Mouse (Mus musculus) liver (tissue): ENCODE data around the gene Mageb18.
"Not testable (repeated sequence)": the region's sequence is repeated elsewhere in the genome, so short reads cannot be mapped to it uniquely, and the experiment has no call there.

Source experiments
- DNase-seq: peaks from one replicate; pipeline ENCODE4 v3.0.0-alpha.2; 2020; ENCODE audit warnings: mixed read lengths

Gene Mageb18

DNA sequence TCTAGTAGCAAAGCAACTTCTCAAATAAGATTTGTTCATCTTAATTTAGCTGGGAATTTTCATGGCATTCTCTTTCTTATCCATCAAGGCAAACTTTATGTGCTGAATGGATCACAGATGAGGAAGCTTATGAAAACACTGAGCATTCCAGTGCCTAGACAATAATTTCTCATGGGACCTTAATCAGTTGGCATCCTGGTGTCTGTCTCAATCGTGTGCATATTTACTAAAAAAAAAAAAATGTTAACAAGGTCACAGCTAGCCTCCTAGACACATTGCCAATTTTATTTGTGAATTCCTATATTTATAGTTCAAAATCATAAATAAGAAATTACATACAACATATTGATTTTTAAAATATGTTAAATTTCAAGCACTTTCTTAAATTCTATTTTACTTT lies at the start of gene Mageb18:
Mageb18 (minus strand) TSS at position 101 of the 400 bp plus-strand sequence.
- no peak for DNase-seq

DNA sequence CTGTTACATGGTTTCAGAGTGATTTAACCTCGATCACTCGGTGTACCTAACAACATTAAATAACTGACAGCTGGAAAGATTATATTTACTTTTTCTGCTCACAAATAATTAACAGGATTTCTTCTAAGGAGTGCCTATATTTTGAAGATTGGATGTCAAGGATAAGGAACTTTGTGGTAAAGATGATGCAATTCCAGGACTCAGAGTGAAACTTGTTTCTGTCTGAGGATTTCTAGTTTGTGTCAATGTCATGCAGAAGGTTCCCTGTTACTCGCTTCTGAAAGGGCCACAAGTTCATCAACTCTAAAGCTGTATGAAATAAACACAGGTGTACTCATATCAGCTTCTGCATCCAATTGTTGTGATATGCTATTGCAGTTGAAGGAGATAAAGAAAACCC lies 13.4 kb upstream of the Mageb18 start:
- no peak for DNase-seq

DNA sequence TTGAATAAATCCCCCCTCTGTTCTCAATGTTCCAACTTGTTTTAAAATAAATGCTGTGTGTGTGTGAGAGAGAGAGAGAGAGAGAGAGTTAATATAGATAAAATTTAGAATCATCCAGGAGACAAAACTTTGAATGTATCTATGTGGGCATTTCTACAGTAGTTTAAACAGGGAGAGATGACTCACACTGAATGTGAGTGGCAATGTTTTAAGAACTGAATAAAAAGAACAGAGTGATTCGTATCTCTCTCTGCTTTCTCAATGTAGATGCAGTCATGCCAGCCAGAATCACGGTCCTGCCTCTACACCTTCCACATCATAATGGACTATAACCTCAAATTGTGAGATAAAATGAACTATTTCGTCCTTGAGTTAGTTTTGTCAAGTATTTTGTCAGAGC lies 11.1 kb upstream of the Mageb18 start:
- DNase-seq, result no peak

DNA sequence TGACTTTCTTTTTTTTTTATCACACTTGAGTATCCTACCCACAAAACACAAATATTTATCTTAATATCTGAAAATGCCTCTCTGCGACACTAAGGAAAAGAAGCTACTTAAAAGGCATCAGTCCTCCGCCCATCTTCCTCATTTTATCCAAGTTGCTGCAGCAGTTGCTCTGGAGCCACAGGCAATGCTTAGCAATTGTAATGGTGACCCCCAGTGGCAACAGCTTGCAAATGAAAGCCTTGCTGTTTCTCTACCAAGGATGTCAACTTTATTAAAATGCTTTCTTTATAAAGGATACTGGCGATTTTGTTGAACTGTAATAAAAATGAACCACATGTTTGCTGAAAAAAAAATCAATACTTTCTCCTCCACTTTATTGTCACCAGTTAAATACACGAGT lies 2.0 kb downstream of the Mageb18 start:
- DNase-seq, result no peak

DNA sequence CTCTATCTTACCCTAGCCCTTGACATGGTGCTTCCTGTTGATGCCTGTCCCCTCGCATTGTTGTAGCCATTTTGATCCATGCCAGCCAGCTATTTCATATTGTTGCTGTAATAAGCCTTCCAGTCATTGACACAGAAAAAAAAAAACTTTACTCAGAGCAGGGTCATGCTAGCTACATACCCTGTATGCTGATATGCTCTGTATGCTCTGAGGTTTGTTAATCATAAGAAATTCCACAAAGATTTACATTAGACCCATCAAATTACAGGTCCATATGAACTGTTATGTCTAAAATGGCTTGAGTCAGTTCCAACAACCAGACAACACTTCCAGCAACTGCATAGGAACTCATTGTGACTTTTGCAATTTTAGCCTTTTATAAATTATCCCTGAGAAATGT lies 71.5 kb downstream of the Mageb18 start:
- no peak for DNase-seq

DNA sequence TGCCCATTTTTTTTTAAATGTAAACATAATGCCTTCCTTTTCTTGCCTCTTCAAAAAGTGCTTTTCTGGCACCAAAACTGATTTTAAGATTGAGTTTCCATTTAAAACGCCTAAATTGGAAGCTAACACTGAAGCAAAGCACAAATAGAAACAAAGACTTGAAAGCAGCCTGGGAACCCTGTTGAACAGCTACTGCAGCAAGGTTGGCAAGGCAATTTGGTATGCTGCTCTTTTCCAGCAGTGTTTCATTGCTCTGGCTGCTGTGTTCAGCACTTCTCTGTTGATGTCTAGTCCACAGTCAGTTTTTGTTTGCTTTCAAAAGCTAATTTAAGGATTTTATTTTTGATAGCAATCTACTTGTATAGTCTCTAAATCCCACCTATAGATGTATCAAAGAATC lies 101.1 kb downstream of the Mageb18 start:
- DNase-seq, result no peak

DNA sequence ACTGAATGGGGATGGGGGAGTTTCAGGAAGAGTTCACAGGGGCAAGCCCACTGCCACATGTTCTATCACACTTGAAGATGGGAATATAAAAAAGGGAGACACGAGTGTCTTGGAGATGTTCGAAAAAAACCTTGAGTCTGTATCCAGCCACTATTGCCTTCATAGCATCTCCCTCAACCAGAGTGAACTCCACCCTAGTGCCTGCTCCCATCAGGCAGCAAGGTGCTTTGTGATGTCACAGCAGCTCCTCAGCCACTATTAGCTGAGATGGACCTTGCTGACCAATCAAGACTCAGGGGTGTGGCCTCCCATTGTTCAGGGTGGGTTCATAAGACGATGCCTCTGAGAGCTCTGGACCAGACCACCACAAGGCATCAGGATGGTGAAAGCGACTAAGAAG lies 109.7 kb downstream of the Mageb18 start, which contains the start of gene Gm5941:
Gm5941 (plus strand) TSS at position 301 of the 400 bp plus-strand sequence.
- DNase-seq, result not testable (repeated sequence)

DNA sequence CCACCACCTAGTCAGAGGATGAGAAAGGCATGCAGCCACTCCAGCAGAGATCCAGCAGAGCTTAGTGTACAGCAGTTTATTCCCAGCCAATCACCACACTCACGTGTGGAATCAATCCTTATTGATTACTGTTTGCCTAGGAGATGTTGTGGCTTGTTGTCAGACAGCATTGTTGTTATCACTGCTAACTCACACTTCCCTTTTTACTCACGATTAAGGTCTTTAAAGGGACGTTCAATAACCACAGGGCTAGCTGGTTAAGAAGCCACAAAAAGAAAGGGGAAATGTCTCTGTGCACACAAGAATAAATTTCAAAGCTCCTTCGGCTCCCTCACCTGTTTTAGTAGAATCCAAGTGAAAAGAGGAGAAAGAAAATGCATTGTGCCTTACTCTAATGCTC lies 134.6 kb downstream of the Mageb18 start:
- DNase-seq, result no peak

DNA sequence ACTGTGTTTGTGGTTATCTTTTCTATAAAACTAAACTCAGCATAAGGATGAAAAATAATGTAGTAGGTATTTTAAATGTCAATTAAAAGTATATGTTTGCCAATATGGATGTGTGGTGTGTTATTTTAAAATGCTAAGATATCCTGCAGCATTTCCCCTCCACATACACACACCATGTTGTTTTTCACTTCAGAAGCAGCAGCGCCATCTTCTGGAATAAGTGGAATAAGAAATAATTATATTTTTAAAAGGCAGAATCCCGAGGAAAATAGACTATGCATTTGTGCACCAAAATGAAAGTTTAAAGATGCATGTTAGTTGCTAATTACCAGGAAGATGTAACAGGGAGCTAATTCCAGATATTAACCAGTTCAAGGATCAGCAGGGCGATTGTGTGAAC lies 138.9 kb downstream of the Mageb18 start:
- no peak for DNase-seq

DNA sequence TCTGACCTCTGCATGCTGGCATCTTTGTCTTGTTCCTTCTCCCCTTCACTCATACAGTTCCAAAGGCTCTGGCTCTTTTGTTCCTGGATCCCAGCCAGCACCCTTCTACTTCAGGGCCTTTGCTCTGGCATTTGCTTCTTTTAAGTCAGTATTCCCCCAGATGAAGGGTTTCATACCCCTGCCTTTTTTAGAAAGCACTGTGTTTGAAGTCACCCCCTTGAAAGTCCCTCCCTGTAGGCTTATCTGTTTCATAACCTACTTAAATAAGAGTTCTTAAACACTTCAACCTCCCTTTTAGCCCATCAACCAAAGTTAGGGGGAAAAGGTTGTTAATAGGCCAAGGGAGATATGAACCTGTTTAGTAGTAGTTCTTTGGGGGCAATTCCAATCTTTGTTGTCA lies 212.0 kb downstream of the Mageb18 start:
- DNase-seq, result no peak

DNA sequence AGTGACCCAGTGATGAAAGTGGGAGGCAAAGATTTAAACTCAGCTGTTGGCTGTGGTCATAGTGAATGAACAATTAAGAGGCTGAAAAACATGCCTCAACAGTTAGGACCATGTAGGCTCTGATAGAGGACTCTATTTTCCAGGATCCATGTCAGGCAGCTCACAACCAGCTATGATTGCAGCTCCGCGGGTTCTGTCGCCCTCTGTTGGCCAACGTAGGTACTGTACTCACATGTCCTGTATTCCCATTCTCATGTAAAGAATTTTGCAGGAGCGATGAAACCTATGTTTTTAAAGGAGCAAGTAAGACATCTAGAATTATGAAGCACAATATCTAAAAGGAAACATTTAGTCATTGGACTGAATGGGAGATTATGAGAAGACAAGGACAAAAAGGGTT lies 256.4 kb downstream of the Mageb18 start:
- peak; percentile 29 for DNase-seq

DNA sequence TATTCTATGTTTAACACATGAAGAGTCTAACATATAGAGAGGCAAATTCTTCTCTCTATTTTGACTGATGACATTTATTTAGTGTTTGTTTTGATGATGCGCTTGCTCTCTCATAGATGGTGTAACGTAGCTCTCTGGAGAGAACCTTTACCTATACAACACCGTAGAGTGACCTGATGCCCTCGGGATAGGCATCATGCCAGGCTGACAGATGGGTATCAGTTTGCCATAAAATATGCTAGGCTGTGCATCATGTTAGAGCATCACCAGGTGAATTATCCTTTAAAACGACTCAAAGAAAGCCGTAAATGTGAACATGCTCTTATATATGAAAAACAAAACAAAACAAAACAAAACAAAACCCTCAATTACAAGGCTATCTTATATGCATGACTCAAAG lies 258.5 kb downstream of the Mageb18 start:
- DNase-seq, result no peak

DNA sequence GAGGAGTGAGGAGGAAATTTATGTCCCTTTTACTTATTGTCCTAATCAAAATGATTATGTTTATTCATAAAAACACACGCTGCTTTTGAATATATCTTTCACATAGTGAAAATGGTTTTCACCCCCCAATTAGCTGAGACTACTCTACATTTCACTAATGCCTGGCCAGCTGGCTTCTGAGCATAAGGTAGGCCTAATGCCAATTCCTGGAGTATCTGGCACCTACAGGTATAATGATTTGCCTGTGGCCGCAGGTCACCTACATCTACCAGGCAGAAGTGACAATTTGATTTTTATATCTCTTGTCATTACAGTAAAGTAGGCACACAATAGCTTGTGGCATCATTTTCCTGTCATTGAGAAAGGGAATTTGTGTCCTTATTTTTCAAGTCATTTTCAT lies 259.8 kb downstream of the Mageb18 start:
- no peak for DNase-seq

DNA sequence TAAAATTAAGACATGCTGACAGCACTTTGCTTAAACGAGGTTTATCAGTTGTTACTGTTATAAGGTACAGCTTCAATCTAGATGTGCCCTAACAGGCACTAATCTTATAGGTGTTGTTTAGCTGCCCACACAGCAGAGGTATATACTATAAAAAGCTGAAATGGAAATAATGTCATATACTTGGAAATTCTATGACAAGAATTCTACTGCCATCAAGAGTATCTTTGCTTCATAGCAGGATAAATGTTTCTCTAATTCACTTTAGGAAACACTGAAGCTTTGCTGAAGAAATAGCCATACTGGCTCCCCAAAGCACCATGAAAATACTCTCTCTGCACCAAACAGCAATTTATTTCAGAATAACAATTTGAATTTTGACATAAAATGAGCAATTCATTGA lies 265.9 kb downstream of the Mageb18 start:
- DNase-seq, result no peak

DNA sequence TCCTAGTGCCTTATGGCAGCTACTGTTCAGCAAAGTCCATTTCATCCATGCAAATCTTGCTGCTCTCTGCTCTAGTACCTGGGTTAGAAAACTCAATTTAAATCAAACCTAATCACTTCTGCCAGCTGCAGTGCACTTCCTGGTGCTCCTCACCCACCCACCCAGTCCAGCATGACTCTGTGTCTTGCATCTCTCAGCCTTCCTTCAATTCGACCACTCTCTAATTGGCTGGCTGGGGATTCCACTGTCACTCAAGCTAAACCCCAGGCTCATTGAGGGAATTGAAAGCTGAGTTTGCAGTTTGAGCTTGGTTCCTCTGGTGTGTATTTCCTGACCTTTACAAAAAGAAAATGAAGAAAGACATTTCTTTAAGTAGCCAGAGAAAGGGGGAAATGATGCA lies 275.8 kb downstream of the Mageb18 start:
- DNase-seq, result no peak

DNA sequence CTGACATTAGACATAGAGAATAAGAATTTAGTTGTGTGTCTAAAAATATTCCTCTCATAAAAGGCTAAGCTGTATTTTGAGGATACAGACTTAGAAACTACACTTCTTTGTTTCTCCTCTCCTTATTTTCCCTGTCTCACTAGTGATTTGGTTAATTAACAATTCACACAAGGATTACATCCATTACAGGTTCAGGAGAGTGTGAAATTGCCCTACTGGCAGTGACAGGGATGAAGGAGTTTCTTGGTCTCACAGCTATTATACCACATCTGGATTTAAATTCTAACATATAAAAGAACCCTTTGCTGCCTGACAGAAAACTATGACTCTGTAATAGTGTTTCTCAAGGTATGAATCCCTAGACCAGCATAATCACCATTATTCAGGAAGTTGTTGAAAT lies 318.8 kb downstream of the Mageb18 start:
- no peak for DNase-seq
